Mouse (Mus musculus): ENCODE data around the gene Tmprss9. TPM values are rescaled to one million over a fixed set of nuclear protein-coding genes. Genes with fewer than 3 reads are reported as not detected.

The Tmprss9 gene
- total and polyA plus RNA-seq, 3 experiments: 0.15 to 0.25 TPM; not detected in 1

GRCm38 (mm10) chr10:80931695-80932094, 60.0 kb downstream of the Tmprss9 start:
- Histone ChIP-seq H3K36me3 (ENCODE audit: control insufficient read depth in 1 of 2, insufficient read depth in 2 of 2, low read length in 2 of 2) (peaks cover 0 to 11% of the 10 kb centered on the region in 2 experiments; a peak in 2 of 4 replicates), H3K4me1 (ENCODE audit: control insufficient read depth in 1 of 2, insufficient read depth in 2 of 2, low read length in 2 of 2) (peaks cover 5 to 25% of the 10 kb centered on the region in 2 experiments), H3K9me3 (replicated peaks; ENCODE audit: insufficient read depth, low read length) (no peaks in the 10 kb centered on the region), H3K4me3 (ENCODE audit: control insufficient read depth in 1 of 2, insufficient read depth in 1 of 2, low read depth in 2 of 2, low read length in 2 of 2) (peak overlapping the region; percentile 54 to 92), H3K27ac (ENCODE audit: control insufficient read depth, low read depth, low read length) (peak overlapping the region; percentile 36), H3K79me2 (ENCODE audit: control insufficient read depth, insufficient read depth, low read length, poor library complexity) (peaks cover 13% of the 10 kb centered on the region), H3K9ac (ENCODE audit: control insufficient read depth, low read depth, low read length, poor library complexity, severe bottlenecking) (peak overlapping the region; percentile 77), H3K27me3 (ENCODE audit: control insufficient read depth in 1 of 2, insufficient read depth in 2 of 2, low read length in 2 of 2) (no peaks in the 10 kb centered on the region)
- no peak for TF ChIP-seq HCFC1 (IDR thresholded peaks at IDR 0.05; ENCODE audit: low read depth, low read length)
- TF ChIP-seq BHLHE40 (IDR thresholded peaks at IDR 0.05; ENCODE audit: borderline replicate concordance, low read depth, low read length): peak; percentile 72; the same call in 1 of the 2 replicates
- TF ChIP-seq SMC3 (IDR thresholded peaks at IDR 0.05; ENCODE audit: low read depth, low read length): no peak
- TF ChIP-seq E2F4 (IDR thresholded peaks at IDR 0.05; ENCODE audit: borderline replicate concordance, low read depth, low read length): no peak
- TF ChIP-seq MAX (IDR thresholded peaks at IDR 0.05; ENCODE audit: low read length): peak; percentile 40; the same call in 1 of the 2 replicates
- no peak for TF ChIP-seq RAD21 (IDR thresholded peaks at IDR 0.05; ENCODE audit: low read depth, low read length)
- TF ChIP-seq USF1 (IDR thresholded peaks at IDR 0.05; ENCODE audit: low read depth, low read length): peak; percentile 67
- DNase-seq (ENCODE audit: low read depth, low spot score): peak; percentile 49

DNA sequence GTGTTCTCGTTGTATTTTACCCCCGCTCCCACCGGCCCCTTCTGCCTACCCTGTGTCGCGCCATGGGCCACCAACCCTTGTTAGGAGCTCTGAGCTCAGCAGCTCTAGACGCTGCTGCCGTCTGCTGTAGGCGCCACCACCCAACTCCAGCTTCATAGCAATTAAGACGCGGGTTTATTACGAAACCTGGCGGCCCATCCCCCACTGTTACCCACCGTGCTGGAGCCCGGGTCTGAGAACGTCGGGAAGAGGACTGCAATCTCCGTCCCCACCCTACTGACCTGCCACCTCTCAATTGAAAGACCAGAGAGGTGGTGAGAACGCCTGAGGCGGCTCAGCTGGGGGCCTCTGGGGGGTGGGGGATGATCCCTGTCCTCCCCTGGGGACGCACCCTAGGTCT, 60.6 kb downstream of the Tmprss9 start:
- H3K27ac ChIP-seq (ENCODE audit: control insufficient read depth, low read depth, low read length): peak overlapping the region; percentile 36
- no peaks in the 10 kb centered on the region for H3K9me3 ChIP-seq (replicated peaks; ENCODE audit: insufficient read depth, low read length)
- peaks cover 13% of the 10 kb centered on the region for H3K79me2 ChIP-seq (ENCODE audit: control insufficient read depth, insufficient read depth, low read length, poor library complexity)
- no peaks in the 10 kb centered on the region for H3K27me3 ChIP-seq (ENCODE audit: control insufficient read depth in 1 of 2, insufficient read depth in 2 of 2, low read length in 2 of 2)
- peak overlapping the region; percentile 77 for H3K9ac ChIP-seq (ENCODE audit: control insufficient read depth, low read depth, low read length, poor library complexity, severe bottlenecking)
- H3K4me3 ChIP-seq (ENCODE audit: control insufficient read depth in 1 of 2, insufficient read depth in 1 of 2, low read depth in 2 of 2, low read length in 2 of 2): peak overlapping the region; percentile 54 to 92
- peak; percentile 71 for TF ChIP-seq CHD2 (IDR thresholded peaks at IDR 0.05; ENCODE audit: low read length)
- peak; percentile 68 for TF ChIP-seq MXI1 (IDR thresholded peaks at IDR 0.05; ENCODE audit: low read depth, low read length)
- peak; percentile 71; the same call in 1 of the 2 replicates for TF ChIP-seq ETS1 (IDR thresholded peaks at IDR 0.05; ENCODE audit: low read depth, low read length)
- no peak for TF ChIP-seq RAD21 (IDR thresholded peaks at IDR 0.05; ENCODE audit: low read depth, low read length)
- TF ChIP-seq TBP (IDR thresholded peaks at IDR 0.05; ENCODE audit: low read depth, low read length): peak; percentile 72
- TF ChIP-seq EP300 (IDR thresholded peaks at IDR 0.05; ENCODE audit: low read depth in 1 of 2, low read length in 2 of 2): no peak
- TF ChIP-seq POLR2A (IDR thresholded peaks at IDR 0.05; ENCODE audit: control insufficient read depth in 1 of 2, insufficient read depth in 1 of 2, low read depth in 1 of 2, low read length in 2 of 2, poor library complexity in 1 of 2): peak in 1 of 2 experiments; percentile 68; a peak in 1 of 4 replicates
- no peak for TF ChIP-seq MYB (IDR thresholded peaks at IDR 0.05; ENCODE audit: low read depth, low read length)
- no peak for TF ChIP-seq SMC3 (IDR thresholded peaks at IDR 0.05; ENCODE audit: low read depth, low read length)
- TF ChIP-seq TCF12 (IDR thresholded peaks at IDR 0.05; ENCODE audit: low read depth, low read length): no peak
- no peak for TF ChIP-seq ELF1 (IDR thresholded peaks at IDR 0.05; ENCODE audit: low read depth, low read length)
- TF ChIP-seq NELFE (IDR thresholded peaks at IDR 0.05; ENCODE audit: low read depth, low read length): no peak; the same call in none of the 2 replicates
- no peak for TF ChIP-seq NRF1 (IDR thresholded peaks at IDR 0.05; ENCODE audit: insufficient read depth, low read depth, low read length, poor library complexity, severe bottlenecking)
- TF ChIP-seq SIN3A (IDR thresholded peaks at IDR 0.05; ENCODE audit: low read length): peak; percentile 82
- TF ChIP-seq POLR2AphosphoS2 (IDR thresholded peaks at IDR 0.05; ENCODE audit: low read length): peak; percentile 50; the same call in 1 of the 2 replicates
- TF ChIP-seq CHD1 (IDR thresholded peaks at IDR 0.05; ENCODE audit: low read depth, low read length): no peak
- no peak for TF ChIP-seq MYC (IDR thresholded peaks at IDR 0.05; ENCODE audit: low read depth, low read length)
- TF ChIP-seq ZC3H11A (IDR thresholded peaks at IDR 0.05; ENCODE audit: low read depth, low read length): no peak
- TF ChIP-seq HCFC1 (IDR thresholded peaks at IDR 0.05; ENCODE audit: low read depth, low read length): peak; percentile 81
- peaks cover 5 to 27% of the 10 kb centered on the region in 2 experiments for H3K4me1 ChIP-seq (ENCODE audit: control insufficient read depth in 1 of 2, insufficient read depth in 2 of 2, low read length in 2 of 2)
- H3K36me3 ChIP-seq (ENCODE audit: control insufficient read depth in 1 of 2, insufficient read depth in 2 of 2, low read length in 2 of 2): peaks cover 0 to 11% of the 10 kb centered on the region in 2 experiments; a peak in 2 of 4 replicates
- peak; percentile 87 for DNase-seq (ENCODE audit: low read depth, low spot score)
